Mouse (Mus musculus): Measurements from ENCODE around the gene Tmem104. TPM values are rescaled to one million over a fixed set of nuclear protein-coding genes. Genes with fewer than 3 reads are reported as not detected.

Tmem104 gene
- polyA plus RNA-seq (2014; fragmentation: Illumina TruSeq; extraction: RNeasy Lipid Tissue Mini Kit (QIAGEN cat#74804); ENCODE audit: low read depth, low replicate concordance), result 8.6 TPM

GRCm38 (mm10) chr11:115187224-115187639 is at the start of gene Tmem104:
Gene Tmem104 (plus strand): TSS chr11:115187487.

GRCm38 (mm10) chr11:115162832-115163480 is 24.3 kb upstream of the Tmem104 start, which contains the start of gene Slc9a3r1:
Gene Slc9a3r1 (plus strand): TSS chr11:115163341.

GRCm38 (mm10) chr11:115187693-115188092 is 406 bp downstream of the Tmem104 start, which contains the start of gene Nat9:
Gene Nat9 (minus strand): TSS chr11:115187859.

GRCm38 (mm10) chr11:115267061-115267883 is 80.0 kb downstream of the Tmem104 start, which contains the start of gene Grin2c:
Gene Grin2c (minus strand): TSS chr11:115267243.

GRCm38 (mm10) chr11:115276780-115277603 is 89.7 kb downstream of the Tmem104 start, which contains the start of gene Fdxr:
Gene Fdxr (minus strand): TSS chr11:115277050.

Other genes with a start within 250 kb of the Tmem104 start
- not detected for gene Cd300c, start 218.3 kb upstream of the Tmem104 start, polyA plus RNA-seq (2014; fragmentation: Illumina TruSeq; extraction: RNeasy Lipid Tissue Mini Kit (QIAGEN cat#74804); ENCODE audit: low read depth, low replicate concordance)
- gene Cd300ld, start 197.6 kb upstream of the Tmem104 start, polyA plus RNA-seq (2014; fragmentation: Illumina TruSeq; extraction: RNeasy Lipid Tissue Mini Kit (QIAGEN cat#74804); ENCODE audit: low read depth, low replicate concordance), result 5.6 TPM
- gene Cd300c2, start 185.6 kb upstream of the Tmem104 start, polyA plus RNA-seq (2014; fragmentation: Illumina TruSeq; extraction: RNeasy Lipid Tissue Mini Kit (QIAGEN cat#74804); ENCODE audit: low read depth, low replicate concordance), result 6.4 TPM
- gene Cd300ld2, start 171.3 kb upstream of the Tmem104 start, polyA plus RNA-seq (2014; fragmentation: Illumina TruSeq; extraction: RNeasy Lipid Tissue Mini Kit (QIAGEN cat#74804); ENCODE audit: low read depth, low replicate concordance), result not detected
- 5.1 TPM for gene Cd300ld4, start 160.5 kb upstream of the Tmem104 start, polyA plus RNA-seq (2014; fragmentation: Illumina TruSeq; extraction: RNeasy Lipid Tissue Mini Kit (QIAGEN cat#74804); ENCODE audit: low read depth, low replicate concordance)
- gene Cd300ld5, start 149.7 kb upstream of the Tmem104 start, polyA plus RNA-seq (2014; fragmentation: Illumina TruSeq; extraction: RNeasy Lipid Tissue Mini Kit (QIAGEN cat#74804); ENCODE audit: low read depth, low replicate concordance), result 7.2 TPM
- 17.1 TPM for gene Cd300ld3, start 139.1 kb upstream of the Tmem104 start, polyA plus RNA-seq (2014; fragmentation: Illumina TruSeq; extraction: RNeasy Lipid Tissue Mini Kit (QIAGEN cat#74804); ENCODE audit: low read depth, low replicate concordance)
- not detected for gene Cd300e, start 125.3 kb upstream of the Tmem104 start, polyA plus RNA-seq (2014; fragmentation: Illumina TruSeq; extraction: RNeasy Lipid Tissue Mini Kit (QIAGEN cat#74804); ENCODE audit: low read depth, low replicate concordance)
- 0.61 TPM for gene Rab37, start 96.1 kb upstream of the Tmem104 start, polyA plus RNA-seq (2014; fragmentation: Illumina TruSeq; extraction: RNeasy Lipid Tissue Mini Kit (QIAGEN cat#74804); ENCODE audit: low read depth, low replicate concordance)
- gene Cd300lf, start 53.5 kb upstream of the Tmem104 start, polyA plus RNA-seq (2014; fragmentation: Illumina TruSeq; extraction: RNeasy Lipid Tissue Mini Kit (QIAGEN cat#74804); ENCODE audit: low read depth, low replicate concordance), result 0.52 TPM
- 73.1 TPM for gene Slc9a3r1, start 24.1 kb upstream of the Tmem104 start, polyA plus RNA-seq (2014; fragmentation: Illumina TruSeq; extraction: RNeasy Lipid Tissue Mini Kit (QIAGEN cat#74804); ENCODE audit: low read depth, low replicate concordance)
- 37.4 TPM for gene Nat9, start 372 bp downstream of the Tmem104 start, polyA plus RNA-seq (2014; fragmentation: Illumina TruSeq; extraction: RNeasy Lipid Tissue Mini Kit (QIAGEN cat#74804); ENCODE audit: low read depth, low replicate concordance)
- gene Grin2c, start 79.8 kb downstream of the Tmem104 start, polyA plus RNA-seq (2014; fragmentation: Illumina TruSeq; extraction: RNeasy Lipid Tissue Mini Kit (QIAGEN cat#74804); ENCODE audit: low read depth, low replicate concordance), result not detected
- 9.3 TPM for gene Fdxr, start 89.6 kb downstream of the Tmem104 start, polyA plus RNA-seq (2014; fragmentation: Illumina TruSeq; extraction: RNeasy Lipid Tissue Mini Kit (QIAGEN cat#74804); ENCODE audit: low read depth, low replicate concordance)
- 4.6 TPM for gene Fads6, start 110.2 kb downstream of the Tmem104 start, polyA plus RNA-seq (2014; fragmentation: Illumina TruSeq; extraction: RNeasy Lipid Tissue Mini Kit (QIAGEN cat#74804); ENCODE audit: low read depth, low replicate concordance)
- gene Otop2, start 119.7 kb downstream of the Tmem104 start, polyA plus RNA-seq (2014; fragmentation: Illumina TruSeq; extraction: RNeasy Lipid Tissue Mini Kit (QIAGEN cat#74804); ENCODE audit: low read depth, low replicate concordance), result not detected
- gene Ush1g, start 134.6 kb downstream of the Tmem104 start, polyA plus RNA-seq (2014; fragmentation: Illumina TruSeq; extraction: RNeasy Lipid Tissue Mini Kit (QIAGEN cat#74804); ENCODE audit: low read depth, low replicate concordance), result not detected
- gene Otop3, start 147.2 kb downstream of the Tmem104 start, polyA plus RNA-seq (2014; fragmentation: Illumina TruSeq; extraction: RNeasy Lipid Tissue Mini Kit (QIAGEN cat#74804); ENCODE audit: low read depth, low replicate concordance), result not detected
- 5.4 TPM for gene Hid1, start 180.3 kb downstream of the Tmem104 start, polyA plus RNA-seq (2014; fragmentation: Illumina TruSeq; extraction: RNeasy Lipid Tissue Mini Kit (QIAGEN cat#74804); ENCODE audit: low read depth, low replicate concordance)
- gene Cdr2l, start 194.4 kb downstream of the Tmem104 start, polyA plus RNA-seq (2014; fragmentation: Illumina TruSeq; extraction: RNeasy Lipid Tissue Mini Kit (QIAGEN cat#74804); ENCODE audit: low read depth, low replicate concordance), result 4.5 TPM
- gene Mrpl58, start 216.3 kb downstream of the Tmem104 start, polyA plus RNA-seq (2014; fragmentation: Illumina TruSeq; extraction: RNeasy Lipid Tissue Mini Kit (QIAGEN cat#74804); ENCODE audit: low read depth, low replicate concordance), result 64.3 TPM
- 496 TPM for gene Atp5h, start 232.5 kb downstream of the Tmem104 start, polyA plus RNA-seq (2014; fragmentation: Illumina TruSeq; extraction: RNeasy Lipid Tissue Mini Kit (QIAGEN cat#74804); ENCODE audit: low read depth, low replicate concordance)
- gene Kctd2, start 232.6 kb downstream of the Tmem104 start, polyA plus RNA-seq (2014; fragmentation: Illumina TruSeq; extraction: RNeasy Lipid Tissue Mini Kit (QIAGEN cat#74804); ENCODE audit: low read depth, low replicate concordance), result 34.3 TPM

Measured in adipose tissue, adult 10 weeks (tissue).